Mouse (Mus musculus) testis, postnatal 14 days (tissue): Measurements from ENCODE around the gene Ptger1.

Experiments
- DNase-seq: peaks from one replicate; pipeline ENCODE4 v3.0.0; 2021; ENCODE audit warnings: low spot score

Ptger1 gene

DNA sequence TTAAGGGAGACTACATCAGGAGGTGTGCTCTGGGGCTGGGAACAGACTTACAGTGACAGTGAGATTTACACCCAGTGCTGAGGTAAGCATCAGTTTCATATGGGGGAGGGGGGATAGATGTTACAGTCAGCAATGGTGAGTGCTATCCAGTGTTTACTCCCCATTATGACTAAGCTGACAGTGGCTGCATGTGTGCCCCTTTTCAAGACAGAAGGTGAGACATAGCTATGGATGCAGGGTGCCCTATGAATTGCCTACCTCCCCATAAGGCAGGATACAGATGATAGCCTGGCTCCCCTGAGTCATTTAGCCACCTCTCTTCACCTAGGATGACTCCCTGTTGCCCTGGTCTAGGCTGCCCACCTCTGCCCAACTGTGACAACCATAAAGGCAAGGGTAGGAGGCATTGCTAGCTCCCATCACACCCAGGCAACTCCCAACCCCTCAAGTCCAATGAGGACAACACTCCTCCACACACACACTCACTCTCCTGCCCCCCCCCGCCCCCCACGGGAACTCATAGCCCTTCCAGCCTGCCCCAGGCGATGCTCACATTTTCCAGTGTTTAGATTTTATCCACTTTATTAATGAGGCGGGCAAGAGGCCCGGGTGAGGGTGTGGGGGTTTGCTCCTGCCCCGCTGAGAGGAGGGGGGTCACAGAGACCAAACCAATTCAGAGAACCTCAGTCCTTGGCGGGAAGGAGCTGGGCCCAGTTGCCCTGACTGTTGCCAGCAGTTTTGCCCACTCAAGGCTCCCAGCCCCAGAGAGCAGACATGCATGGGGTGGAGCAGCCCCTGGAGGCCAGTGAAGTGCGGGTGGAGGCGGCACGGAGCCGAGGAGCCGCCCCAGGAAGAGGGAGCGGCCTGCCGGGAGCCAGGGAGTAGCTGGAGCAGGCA, at the start of gene Ptger1:
Gene Ptger1, plus strand, starts transcription at position 710 of the 897 bp plus-strand sequence.
- DNase-seq, result no peak

DNA sequence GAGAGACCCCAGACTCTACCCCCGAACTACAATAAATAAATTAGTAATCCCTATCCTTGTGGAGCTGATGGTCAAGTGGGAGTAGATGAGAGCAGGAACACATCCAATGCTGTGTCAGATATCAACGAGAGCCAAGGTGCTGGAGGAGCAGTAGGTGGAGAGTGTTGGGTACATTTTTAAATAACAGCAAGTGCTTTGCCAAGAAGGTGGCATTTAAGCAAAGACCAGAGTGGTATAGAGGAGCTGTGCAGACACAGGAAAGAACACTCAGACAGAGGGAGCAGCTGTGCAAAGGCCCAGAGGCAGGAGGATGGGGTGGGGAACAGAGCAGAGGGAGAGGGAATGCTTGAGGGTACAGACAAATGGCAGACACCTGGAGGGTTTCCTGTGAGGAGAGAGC, 49.4 kb upstream of the Ptger1 start:
- DNase-seq, result no peak

DNA sequence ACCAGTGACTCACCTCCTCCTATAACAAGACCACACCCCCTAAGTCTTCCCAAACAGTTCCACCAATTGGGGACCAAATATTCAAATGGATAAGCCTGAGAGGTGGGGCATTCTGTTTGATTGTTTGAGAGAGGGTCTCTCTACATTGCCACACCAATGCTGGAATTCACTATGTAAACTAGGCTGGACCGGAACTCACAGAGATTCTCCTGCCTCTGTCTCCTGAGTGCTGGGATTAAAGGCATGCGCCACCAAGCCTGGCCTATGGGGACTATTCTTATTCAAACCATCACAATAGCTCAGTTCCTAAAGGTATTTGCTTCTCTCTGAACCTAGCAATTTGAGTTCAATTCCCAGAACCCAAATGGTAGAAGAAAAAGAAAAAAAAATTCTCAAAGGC, 47.9 kb upstream of the Ptger1 start:
- no peak for DNase-seq

DNA sequence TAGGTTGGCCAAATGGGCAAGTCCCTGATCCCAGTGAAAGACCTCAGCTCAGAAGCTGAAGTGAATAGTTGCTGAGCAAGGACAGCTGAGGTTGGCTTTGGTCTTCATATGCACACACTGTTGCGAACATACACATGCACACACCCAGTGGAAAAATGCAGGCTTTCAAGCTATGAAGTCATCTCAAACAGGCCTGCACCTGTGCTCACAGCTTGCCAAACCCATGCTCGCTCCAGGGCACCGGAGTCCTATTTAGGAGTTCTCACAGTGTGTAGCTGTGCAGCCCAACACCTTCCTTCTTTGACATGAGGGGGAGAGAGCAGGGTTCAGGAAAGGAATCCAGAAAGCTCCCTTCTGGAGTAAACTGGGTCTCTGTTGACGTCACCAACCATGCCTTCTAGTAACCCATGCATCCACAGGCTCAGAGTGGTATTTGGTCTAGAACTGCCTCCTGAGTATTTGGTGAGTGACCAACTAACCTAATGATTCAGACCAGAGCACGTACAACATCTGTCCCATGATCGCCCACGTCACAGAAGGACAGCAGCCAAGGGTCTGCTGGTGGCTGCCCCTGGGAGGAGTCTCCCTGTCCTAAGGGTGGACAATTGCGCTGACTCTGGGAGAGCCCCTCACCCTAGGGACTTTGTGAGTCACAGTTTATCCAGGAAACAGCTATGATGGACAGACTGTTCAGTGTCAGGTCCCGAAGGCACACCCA, 46.8 kb upstream of the Ptger1 start:
- no peak for DNase-seq

DNA sequence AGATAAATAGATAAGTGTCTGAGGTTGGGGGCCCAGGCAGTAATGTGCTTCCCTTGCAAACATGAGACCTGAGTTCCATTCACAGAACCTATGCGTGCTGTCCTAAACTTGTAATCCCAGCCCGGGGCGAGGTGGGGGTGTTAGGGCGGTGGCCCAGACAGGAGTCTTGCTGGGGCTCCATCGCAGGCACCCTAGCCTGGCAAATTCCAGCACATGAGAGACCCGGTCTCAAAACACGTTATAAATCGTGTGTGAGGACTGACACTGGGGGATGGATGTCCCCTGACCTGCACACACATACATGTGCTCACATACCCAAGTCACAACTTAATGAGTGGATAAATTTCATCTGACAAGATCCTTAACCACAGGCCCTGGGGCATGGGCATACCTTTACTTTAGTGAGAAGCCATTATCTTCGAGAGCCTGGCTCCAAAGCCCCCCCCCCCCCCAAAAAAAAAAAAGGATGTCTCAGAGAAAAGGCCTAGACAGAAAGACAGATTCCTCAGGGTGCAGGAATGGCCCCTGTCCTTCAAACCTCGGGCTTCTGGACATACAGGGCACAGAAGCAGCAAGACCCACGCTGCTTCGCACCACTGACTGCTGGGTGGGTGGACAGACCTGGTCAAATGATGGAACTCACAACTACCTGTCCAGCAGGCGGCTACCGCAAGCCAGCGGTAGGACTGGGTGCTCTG, 44.6 kb upstream of the Ptger1 start:
- DNase-seq, result no peak

DNA sequence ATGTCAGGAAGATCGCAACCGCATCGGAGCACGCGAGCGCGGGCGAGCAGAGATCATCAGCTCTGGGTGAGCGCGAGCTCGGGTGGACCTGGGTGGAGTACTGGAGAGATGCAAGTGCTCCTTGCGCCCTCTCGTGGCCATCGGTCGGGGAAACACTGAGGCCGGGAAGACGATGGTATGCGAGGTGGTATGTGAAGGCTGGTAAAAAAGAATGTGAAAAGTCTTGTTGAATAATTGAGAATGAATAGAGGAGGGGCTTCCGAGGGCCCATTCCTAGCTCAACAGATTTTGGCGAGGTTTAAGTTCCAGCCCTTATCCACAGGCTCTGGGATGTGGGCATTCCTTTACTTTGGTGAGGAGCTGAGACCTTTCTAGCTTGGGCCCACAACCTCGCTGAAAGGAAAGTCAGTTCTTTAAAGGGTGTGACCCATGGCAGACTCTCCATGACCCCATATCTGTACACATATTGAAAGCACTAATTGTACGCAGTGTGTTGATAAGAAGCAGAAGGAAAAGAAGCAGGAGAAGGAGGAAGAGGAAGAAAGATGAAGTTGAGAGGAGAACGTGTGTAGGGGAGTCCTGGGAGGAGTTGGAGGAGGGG, 44.0 kb upstream of the Ptger1 start:
- peak; percentile 76 for DNase-seq

DNA sequence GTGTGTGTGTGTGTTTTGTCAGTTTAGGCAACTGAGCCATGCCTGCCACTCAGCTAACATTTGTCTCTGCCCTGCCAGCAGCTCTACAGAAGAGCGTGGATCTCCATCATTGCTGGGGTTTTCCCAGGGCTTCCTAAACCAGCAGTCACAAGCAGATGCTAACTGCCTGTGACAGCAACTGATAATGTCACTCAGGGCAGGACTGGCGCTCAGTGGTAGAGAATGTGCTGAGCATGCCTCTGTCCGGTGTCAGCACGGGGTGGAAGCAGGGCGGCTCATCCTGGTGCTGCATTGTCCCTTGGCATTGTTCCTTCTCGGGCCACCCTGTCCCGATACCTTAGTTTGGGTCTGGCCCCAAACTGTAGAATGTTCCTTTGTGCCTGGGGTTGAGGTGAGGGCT, 42.9 kb upstream of the Ptger1 start:
- no peak for DNase-seq

DNA sequence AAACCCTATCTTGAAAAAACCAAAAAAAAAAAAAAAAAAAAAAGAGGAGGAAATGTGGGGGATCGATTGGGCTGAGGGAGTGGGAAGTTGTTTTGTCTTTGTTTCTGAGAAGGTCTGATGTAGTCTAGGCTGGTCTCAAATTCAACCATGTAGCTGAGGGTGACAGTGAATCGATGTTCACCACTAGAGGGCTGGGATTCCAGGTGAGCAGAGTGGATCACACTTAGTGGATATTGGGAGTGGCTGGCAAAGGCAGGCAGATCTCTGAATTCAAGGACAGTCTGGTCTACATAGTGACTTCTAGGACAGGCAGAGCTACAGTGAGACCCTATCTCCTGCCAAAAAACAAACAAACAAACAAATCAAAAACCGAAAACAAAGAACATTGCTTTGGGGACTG, 41.7 kb upstream of the Ptger1 start:
- DNase-seq, result no peak

DNA sequence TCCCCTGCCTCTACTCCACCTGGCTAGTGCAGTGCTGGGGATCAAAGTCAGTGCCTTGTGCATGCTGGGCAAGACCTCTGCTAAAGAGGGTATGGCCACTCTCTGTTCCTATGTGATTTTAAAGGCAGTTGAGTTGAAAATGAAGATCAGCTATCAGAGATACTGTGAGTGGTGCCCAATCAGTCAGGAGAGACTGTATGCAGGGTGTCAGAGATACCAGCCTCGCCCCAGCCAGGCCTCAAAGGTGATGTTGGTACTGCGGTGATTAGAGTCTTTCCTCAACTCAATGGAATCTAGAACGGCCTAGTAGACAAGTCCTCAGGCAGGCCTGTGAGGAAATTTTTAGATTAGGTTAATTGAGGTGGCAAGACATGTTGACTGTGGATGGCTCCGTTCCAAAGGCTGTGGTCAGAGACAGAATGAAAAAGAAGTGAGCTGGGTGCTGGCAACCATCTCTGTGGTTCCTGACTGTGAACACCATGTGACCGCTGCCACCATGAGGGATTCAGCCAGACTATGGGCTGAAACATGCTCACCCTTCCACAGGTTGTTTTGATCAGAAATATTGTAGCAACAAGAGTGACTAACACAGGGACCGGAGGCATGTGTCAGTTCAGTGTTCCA, 40.7 kb upstream of the Ptger1 start:
- no peak for DNase-seq

DNA sequence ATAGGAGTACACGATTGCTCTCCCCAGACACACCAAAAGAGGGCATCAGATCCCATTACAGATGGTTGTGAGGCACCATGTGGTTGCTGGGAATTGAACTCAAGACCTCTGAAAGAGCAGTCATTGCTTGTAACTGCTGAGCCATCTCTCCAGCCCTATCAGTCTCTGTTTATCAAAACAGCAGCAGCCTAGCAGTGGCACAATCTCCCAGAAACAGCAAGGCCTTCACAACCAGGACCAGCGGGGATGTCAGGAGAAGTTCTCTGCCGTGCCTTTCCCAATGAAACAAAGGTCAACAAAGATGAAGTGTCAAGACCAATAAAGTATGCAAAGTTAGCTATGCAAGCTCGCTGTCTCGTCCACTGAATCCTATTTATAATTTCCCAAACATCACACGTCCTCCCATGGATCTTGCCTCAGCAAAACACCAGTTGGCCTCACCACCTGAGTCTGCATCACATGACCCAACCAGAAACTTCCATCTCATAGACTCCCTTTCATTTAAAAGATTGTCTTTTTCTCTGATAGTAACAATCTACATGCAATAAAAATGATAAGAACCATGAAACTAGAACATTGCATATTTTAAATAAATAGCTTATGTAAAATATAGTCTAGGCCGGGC, 34.3 kb upstream of the Ptger1 start:
- DNase-seq, result no peak

DNA sequence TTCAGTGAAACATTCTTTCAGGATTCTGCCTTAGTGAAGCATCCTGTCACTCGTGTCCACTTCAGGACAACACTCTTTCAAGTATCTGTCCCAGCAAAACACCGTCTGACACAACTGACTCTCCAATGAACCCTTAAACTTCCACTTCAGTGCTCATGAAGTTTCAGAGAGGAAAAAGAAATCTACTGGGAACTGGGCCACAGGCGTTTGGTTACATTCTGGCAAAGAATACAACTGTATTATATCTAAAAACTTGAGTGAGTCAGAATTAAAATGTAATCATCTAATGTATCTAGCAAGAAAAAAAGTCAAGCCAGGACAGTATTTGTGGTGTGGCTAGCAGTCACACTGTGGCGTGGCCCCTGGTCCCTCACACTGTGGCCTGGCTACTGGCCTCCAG, 27.6 kb upstream of the Ptger1 start:
- no peak for DNase-seq

DNA sequence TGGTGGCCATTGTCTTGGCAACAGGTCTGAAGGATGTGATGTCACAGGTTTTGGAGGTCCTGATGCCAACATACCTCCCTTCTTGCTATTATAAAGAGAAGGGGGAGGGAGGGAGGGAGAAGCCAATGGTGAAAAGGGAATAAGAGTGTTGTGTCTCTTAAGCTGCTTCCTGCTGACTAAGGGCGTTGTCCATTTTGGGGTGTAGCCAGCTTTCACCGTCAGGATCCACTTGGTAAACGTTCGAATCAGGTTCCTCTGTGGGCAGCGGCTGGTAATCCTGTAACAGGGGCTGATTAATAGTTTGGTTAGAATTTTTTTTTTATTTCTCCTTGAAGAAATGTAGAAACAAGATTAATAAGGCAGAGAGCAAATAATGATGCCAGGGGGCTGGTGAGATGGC, 26.8 kb upstream of the Ptger1 start:
- DNase-seq, result no peak

DNA sequence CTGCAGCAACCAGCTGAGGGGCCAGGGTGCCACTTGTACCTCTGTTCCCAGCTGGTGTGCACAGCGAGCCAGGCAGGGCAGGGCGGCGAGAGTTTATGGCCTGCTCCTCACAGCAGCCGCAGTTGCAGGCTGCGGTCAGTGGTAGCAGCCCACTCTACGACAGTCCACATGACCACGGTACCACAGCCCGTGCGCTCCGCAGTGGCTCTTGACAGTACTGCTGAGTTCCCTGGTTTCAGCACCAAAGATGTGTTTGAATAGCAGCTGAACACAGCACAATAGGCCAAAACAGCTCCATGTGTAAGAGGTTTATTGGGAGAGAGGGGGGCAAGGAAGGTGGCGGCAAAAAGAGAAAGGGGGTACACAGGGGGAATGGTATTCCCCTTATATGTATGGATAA, 19.0 kb upstream of the Ptger1 start:
- no peak for DNase-seq

DNA sequence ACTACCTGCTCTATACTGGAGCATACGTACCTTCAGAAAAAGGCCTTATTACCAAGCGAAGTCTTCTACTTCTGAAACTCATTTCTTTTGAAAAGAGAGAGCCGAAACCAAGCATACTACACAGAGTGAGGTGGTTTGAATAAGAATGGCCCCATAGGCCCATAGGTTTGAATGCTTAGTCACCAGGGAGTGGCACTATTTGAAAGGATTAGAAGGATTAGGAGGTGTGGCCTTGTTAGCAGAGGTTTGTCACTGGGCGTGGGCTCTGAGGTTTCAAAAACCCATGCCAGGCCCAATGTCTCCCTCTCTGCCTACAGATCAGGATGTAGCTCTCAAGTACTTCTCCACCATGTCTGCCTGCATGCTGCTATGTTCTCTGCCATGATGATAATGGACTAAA, 18.4 kb upstream of the Ptger1 start:
- no peak for DNase-seq

DNA sequence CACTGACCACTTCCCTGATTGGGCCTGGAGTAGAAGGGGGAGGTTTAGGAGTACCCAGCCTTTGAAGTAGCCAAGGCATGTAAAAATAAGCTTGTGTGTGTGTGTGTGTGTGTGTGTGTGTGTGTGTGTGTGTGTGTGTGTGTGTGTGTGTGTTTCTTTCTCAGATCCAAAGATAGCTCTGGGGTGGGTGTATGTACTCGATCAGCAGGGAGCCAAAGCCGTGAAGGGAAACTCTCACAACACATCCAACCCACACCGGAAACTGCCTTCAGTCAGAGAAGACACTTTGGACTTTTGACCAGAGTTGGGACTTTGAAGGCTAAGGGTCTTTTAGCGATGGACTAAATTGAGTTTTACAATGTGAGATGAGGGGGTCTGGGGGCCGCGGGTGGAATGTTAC, 16.8 kb upstream of the Ptger1 start:
- no peak for DNase-seq

DNA sequence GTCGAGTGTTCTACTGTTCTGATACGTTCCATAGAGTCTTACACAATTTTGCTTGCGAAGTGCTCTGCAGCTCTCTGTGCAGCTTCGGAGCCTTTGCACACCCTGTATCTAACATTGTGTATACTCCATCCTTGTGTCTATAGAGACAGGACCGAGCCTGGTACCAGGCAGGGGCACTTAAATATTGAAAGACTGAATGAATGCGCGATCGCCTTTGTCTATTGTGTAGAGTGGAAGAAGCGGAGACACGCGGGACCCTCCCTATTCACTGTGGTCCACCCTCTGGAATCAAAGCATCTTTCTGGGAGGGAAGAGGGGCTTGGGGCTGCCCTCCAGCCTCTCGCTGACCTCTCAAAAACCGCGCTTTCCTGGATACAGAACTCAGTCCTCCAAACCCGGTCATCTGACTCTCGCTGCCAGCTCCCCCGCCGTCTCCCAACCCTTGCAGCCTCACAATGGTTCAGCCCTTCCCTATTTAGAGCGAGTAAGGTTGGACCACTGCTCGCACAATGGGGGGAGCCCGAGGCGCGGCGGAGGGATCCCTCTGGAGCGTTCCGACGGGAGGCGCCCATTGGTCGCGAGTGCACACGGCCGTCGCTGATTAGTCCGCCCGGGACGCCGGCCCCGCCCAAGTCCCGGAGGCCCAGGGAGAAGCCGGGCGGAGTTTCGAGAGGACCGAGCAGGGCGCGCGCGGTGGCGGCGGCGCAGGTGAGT, 14.3 kb upstream of the Ptger1 start, which contains the start of gene Gipc1:
Gene Gipc1, plus strand, starts transcription at position 648 of the 714 bp plus-strand sequence.
- peak; percentile 95 for DNase-seq

DNA sequence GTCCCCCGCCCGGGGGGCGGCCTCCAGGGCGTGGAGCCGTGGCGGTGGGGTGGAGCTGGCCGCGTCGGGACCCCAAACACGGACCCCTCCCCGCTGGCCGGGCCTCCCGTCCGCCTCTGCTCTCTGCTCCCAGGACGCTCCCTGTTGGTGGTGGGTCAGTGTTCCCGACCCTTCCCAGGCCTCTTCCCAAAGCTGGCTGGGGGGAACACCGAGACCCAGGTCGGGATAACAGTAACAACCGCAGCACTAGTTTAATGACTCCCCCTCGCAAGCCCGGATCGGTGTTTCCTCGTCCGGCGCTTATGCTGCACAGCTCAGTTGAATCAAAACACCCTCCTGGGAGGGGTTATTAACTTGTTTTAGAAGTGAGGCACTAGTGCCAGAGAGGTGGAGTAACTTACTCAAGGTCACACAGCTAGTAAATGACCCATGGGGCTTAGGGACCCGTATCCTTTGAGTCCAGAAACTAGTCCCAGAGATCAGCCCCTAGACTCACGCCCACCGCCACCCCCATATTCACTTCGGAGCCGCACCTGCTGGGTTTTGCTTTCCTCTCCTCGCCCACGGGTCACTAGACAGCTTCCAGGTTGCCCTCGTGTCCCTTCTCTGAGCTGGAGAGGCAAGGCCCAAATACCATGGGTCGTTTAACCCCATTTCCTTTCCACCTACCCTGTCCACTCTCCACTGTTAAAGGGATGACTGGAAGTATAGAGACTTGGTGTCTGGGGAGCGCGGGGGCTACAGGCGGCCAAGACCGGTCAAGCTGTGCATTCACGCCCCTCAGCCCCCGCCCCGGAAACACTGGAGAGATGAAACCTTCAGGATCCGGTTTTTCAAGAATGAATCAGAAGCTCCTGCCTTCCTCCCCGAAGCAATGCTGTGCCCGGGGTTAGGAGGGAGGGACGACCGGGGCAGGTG, 13.5 kb upstream of the Ptger1 start:
- no peak for DNase-seq

DNA sequence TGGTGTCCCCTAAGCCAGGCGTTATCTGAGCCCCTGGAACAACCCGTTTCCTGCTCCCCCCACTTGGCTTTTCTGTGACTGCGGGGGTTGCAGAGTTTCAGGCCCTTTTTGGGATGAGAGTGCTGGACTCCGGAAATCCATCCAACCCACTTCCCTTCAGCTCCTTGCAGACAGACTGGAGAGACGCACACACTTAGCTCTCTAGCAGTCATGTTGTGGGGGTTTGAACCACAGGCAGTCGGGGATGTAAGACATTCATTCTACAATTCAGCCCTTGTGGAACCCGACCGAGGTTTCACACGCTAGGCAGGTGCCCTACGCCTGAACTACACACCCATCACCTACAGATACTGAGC, 12.8 kb upstream of the Ptger1 start:
- no peak for DNase-seq

DNA sequence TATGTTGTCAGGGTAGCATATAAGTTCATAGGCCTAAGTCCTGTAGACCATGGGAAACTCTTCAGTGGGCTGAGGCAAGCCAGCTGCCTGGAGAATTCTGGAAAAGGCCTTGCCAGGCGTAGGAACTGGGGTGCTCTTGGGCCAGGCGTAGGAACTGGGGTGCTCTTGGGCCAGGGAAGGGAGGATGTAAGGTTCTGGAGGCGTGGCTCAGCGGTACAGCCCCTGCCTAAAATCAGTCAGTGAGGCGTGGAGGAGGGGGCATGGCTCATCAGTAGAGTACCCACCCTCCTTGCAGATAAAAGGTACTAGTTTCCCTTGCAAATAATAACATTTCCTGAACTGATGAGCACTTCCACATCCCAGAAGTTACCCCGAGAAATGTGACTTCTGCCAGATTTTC, 11.8 kb upstream of the Ptger1 start:
- no peak for DNase-seq

DNA sequence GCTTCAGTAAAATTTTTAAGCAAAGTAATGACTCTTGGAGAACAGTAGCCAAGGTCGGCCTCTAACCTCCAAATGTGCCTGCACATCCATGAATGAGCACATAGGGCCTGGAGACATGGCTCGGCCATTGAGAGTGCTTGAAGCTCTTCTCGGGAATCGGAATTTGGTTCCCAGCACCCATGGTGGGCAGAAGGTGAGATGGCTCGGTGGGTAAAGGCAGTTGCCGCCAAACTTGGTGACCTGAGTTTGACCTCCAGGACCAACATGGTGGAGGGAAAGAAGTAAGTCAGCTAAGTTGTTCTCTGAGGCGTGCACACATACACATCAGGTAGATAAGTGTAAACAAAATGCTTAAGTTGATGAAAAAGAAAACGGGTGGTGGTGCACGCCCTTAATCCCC, 10.4 kb upstream of the Ptger1 start:
- no peak for DNase-seq
